Mouse (Mus musculus): ENCODE measurements around the gene Tnc. TPM values are rescaled to one million over a fixed set of nuclear protein-coding genes. Genes with fewer than 3 reads are reported as not detected.

The Tnc gene
- polyA plus RNA-seq, 1 experiment from 2014 or later = 18.3 TPM

GRCm38 (mm10) chr4:64003677-64004076 lies 43.1 kb downstream of the Tnc start:
- H3K4me1 ChIP-seq (ENCODE audit: control insufficient read depth in 2 of 2, insufficient read depth in 2 of 2, low read length in 2 of 2) = no peaks in the 10 kb centered on the region
- no peak overlapping the region for H3K4me2 ChIP-seq (ENCODE audit: low read length)
- H3K27ac ChIP-seq (replicated peaks in 1 of 2; ENCODE audit: control insufficient read depth in 1 of 2, insufficient read depth in 1 of 2, low read depth in 2 of 2, low read length in 2 of 2) = no peak overlapping the region
- no peak overlapping the region for H3K9ac ChIP-seq (ENCODE audit: low read length)
- no peaks in the 10 kb centered on the region; the same call in 1 of the 2 replicates for H3K27me3 ChIP-seq (ENCODE audit: control insufficient read depth, insufficient read depth, low read length)
- no peak for ATAC-seq (ENCODE audit: insufficient number of reproducible peaks, insufficient read depth, low FRiP score, low read depth)
- no peak overlapping the region for H3K4me3 ChIP-seq (ENCODE audit: control insufficient read depth in 1 of 2, insufficient read depth in 1 of 2, low read depth in 1 of 2, low read length in 2 of 2)
- H3K36me3 ChIP-seq (ENCODE audit: control insufficient read depth, insufficient read depth, low read length) = no peaks in the 10 kb centered on the region
- WGBS = 40% methylated on average over 3 of the region's 3 CpGs
- H3K9me3 ChIP-seq (ENCODE audit: control insufficient read depth, low read length) = no peaks in the 10 kb centered on the region

GRCm38 (mm10) chr4:64002168-64002567 lies 44.6 kb downstream of the Tnc start:
- Histone ChIP-seq H3K4me1 (ENCODE audit: control insufficient read depth in 2 of 2, insufficient read depth in 2 of 2, low read length in 2 of 2) (no peaks in the 10 kb centered on the region), H3K9ac (ENCODE audit: low read length) (no peak overlapping the region), H3K4me3 (ENCODE audit: control insufficient read depth in 1 of 2, insufficient read depth in 1 of 2, low read depth in 1 of 2, low read length in 2 of 2) (no peak overlapping the region), H3K27ac (replicated peaks in 1 of 2; ENCODE audit: control insufficient read depth in 1 of 2, insufficient read depth in 1 of 2, low read depth in 2 of 2, low read length in 2 of 2) (no peak overlapping the region), H3K27me3 (ENCODE audit: control insufficient read depth, insufficient read depth, low read length) (no peaks in the 10 kb centered on the region; the same call in 1 of the 2 replicates), H3K9me3 (ENCODE audit: control insufficient read depth, low read length) (no peaks in the 10 kb centered on the region), H3K4me2 (ENCODE audit: low read length) (no peak overlapping the region), H3K36me3 (ENCODE audit: control insufficient read depth, insufficient read depth, low read length) (no peaks in the 10 kb centered on the region)
- ATAC-seq (ENCODE audit: insufficient number of reproducible peaks, insufficient read depth, low FRiP score, low read depth) = no peak
- 59% methylated on average over 2 of the region's 2 CpGs for WGBS

GRCm38 (mm10) chr4:64000788-64001187 lies 46.0 kb downstream of the Tnc start:
- no peaks in the 10 kb centered on the region for H3K9me3 ChIP-seq (ENCODE audit: control insufficient read depth, low read length)
- no peaks in the 10 kb centered on the region for H3K4me1 ChIP-seq (ENCODE audit: control insufficient read depth in 2 of 2, insufficient read depth in 2 of 2, low read length in 2 of 2)
- H3K4me2 ChIP-seq (ENCODE audit: low read length) = no peak overlapping the region
- H3K27me3 ChIP-seq (ENCODE audit: control insufficient read depth, insufficient read depth, low read length) = no peaks in the 10 kb centered on the region; the same call in 1 of the 2 replicates
- WGBS = 84% methylated on average over 3 of the region's 3 CpGs
- H3K27ac ChIP-seq (replicated peaks in 1 of 2; ENCODE audit: control insufficient read depth in 1 of 2, insufficient read depth in 1 of 2, low read depth in 2 of 2, low read length in 2 of 2) = no peak overlapping the region
- no peak overlapping the region for H3K9ac ChIP-seq (ENCODE audit: low read length)
- no peak for ATAC-seq (ENCODE audit: insufficient number of reproducible peaks, insufficient read depth, low FRiP score, low read depth)
- H3K4me3 ChIP-seq (ENCODE audit: control insufficient read depth in 1 of 2, insufficient read depth in 1 of 2, low read depth in 1 of 2, low read length in 2 of 2) = no peak overlapping the region
- no peaks in the 10 kb centered on the region for H3K36me3 ChIP-seq (ENCODE audit: control insufficient read depth, insufficient read depth, low read length)

GRCm38 (mm10) chr4:64000293-64000692 lies 46.5 kb downstream of the Tnc start:
- Histone ChIP-seq H3K27ac (replicated peaks in 1 of 2; ENCODE audit: control insufficient read depth in 1 of 2, insufficient read depth in 1 of 2, low read depth in 2 of 2, low read length in 2 of 2) (no peak overlapping the region), H3K9ac (ENCODE audit: low read length) (no peak overlapping the region), H3K27me3 (ENCODE audit: control insufficient read depth, insufficient read depth, low read length) (no peaks in the 10 kb centered on the region; the same call in 1 of the 2 replicates), H3K4me2 (ENCODE audit: low read length) (no peak overlapping the region), H3K9me3 (ENCODE audit: control insufficient read depth, low read length) (no peaks in the 10 kb centered on the region), H3K4me3 (ENCODE audit: control insufficient read depth in 1 of 2, insufficient read depth in 1 of 2, low read depth in 1 of 2, low read length in 2 of 2) (no peak overlapping the region), H3K36me3 (ENCODE audit: control insufficient read depth, insufficient read depth, low read length) (no peaks in the 10 kb centered on the region), H3K4me1 (ENCODE audit: control insufficient read depth in 2 of 2, insufficient read depth in 2 of 2, low read length in 2 of 2) (no peaks in the 10 kb centered on the region)
- WGBS = 85% methylated on average over 4 of the region's 4 CpGs
- ATAC-seq (ENCODE audit: insufficient number of reproducible peaks, insufficient read depth, low FRiP score, low read depth) = no peak

- Histone ChIP-seq H3K9ac (ENCODE audit: low read length) (no peak overlapping the region), H3K27ac (replicated peaks in 1 of 2; ENCODE audit: control insufficient read depth in 1 of 2, insufficient read depth in 1 of 2, low read depth in 2 of 2, low read length in 2 of 2) (no peak overlapping the region; a peak in 1 of 4 replicates), H3K36me3 (ENCODE audit: control insufficient read depth, insufficient read depth, low read length) (no peaks in the 10 kb centered on the region), H3K4me1 (ENCODE audit: control insufficient read depth in 2 of 2, insufficient read depth in 2 of 2, low read length in 2 of 2) (peaks cover 5 to 9% of the 10 kb centered on the region in 2 experiments), H3K4me3 (ENCODE audit: control insufficient read depth in 1 of 2, insufficient read depth in 1 of 2, low read depth in 1 of 2, low read length in 2 of 2) (no peak overlapping the region), H3K4me2 (ENCODE audit: low read length) (no peak overlapping the region), H3K27me3 (ENCODE audit: control insufficient read depth, insufficient read depth, low read length) (no peaks in the 10 kb centered on the region), H3K9me3 (ENCODE audit: control insufficient read depth, low read length) (no peaks in the 10 kb centered on the region)
- ATAC-seq (ENCODE audit: insufficient number of reproducible peaks, insufficient read depth, low FRiP score, low read depth) = no peak
- 26% methylated on average over 2 of the region's 2 CpGs for WGBS
These were observed 53.2 kb downstream of the Tnc start for GRCm38 (mm10) chr4:63993462-63994113.

GRCm38 (mm10) chr4:63990216-63990615 lies 56.6 kb downstream of the Tnc start:
- 69% methylated on average over 1 of the region's 1 CpGs for WGBS
- Histone ChIP-seq H3K4me3 (ENCODE audit: control insufficient read depth in 1 of 2, insufficient read depth in 1 of 2, low read depth in 1 of 2, low read length in 2 of 2) (no peak overlapping the region), H3K4me2 (ENCODE audit: low read length) (no peak overlapping the region), H3K27me3 (ENCODE audit: control insufficient read depth, insufficient read depth, low read length) (no peaks in the 10 kb centered on the region), H3K9ac (ENCODE audit: low read length) (no peak overlapping the region), H3K4me1 (ENCODE audit: control insufficient read depth in 2 of 2, insufficient read depth in 2 of 2, low read length in 2 of 2) (peaks cover 5 to 12% of the 10 kb centered on the region in 2 experiments), H3K9me3 (ENCODE audit: control insufficient read depth, low read length) (no peaks in the 10 kb centered on the region), H3K27ac (replicated peaks in 1 of 2; ENCODE audit: control insufficient read depth in 1 of 2, insufficient read depth in 1 of 2, low read depth in 2 of 2, low read length in 2 of 2) (no peak overlapping the region), H3K36me3 (ENCODE audit: control insufficient read depth, insufficient read depth, low read length) (no peaks in the 10 kb centered on the region)
- ATAC-seq (ENCODE audit: insufficient number of reproducible peaks, insufficient read depth, low FRiP score, low read depth) = no peak

- Histone ChIP-seq H3K36me3 (ENCODE audit: control insufficient read depth, insufficient read depth, low read length) (no peaks in the 10 kb centered on the region), H3K4me2 (ENCODE audit: low read length) (no peak overlapping the region), H3K9me3 (ENCODE audit: control insufficient read depth, low read length) (no peaks in the 10 kb centered on the region), H3K27me3 (ENCODE audit: control insufficient read depth, insufficient read depth, low read length) (no peaks in the 10 kb centered on the region), H3K9ac (ENCODE audit: low read length) (no peak overlapping the region), H3K4me3 (ENCODE audit: control insufficient read depth in 1 of 2, insufficient read depth in 1 of 2, low read depth in 1 of 2, low read length in 2 of 2) (no peak overlapping the region), H3K4me1 (ENCODE audit: control insufficient read depth in 2 of 2, insufficient read depth in 2 of 2, low read length in 2 of 2) (0 out of 4 replicates have a peak, but pooled peaks cover 0 to 3% of the 10 kb centered on the region in 2 experiments), H3K27ac (replicated peaks in 1 of 2; ENCODE audit: control insufficient read depth in 1 of 2, insufficient read depth in 1 of 2, low read depth in 2 of 2, low read length in 2 of 2) (no peak overlapping the region)
- 90% methylated on average over 5 of the region's 5 CpGs for WGBS
- no peak for ATAC-seq (ENCODE audit: insufficient number of reproducible peaks, insufficient read depth, low FRiP score, low read depth)
These were observed 58.7 kb downstream of the Tnc start for GRCm38 (mm10) chr4:63988090-63988489.

GRCm38 (mm10) chr4:63986576-63986975 lies 60.2 kb downstream of the Tnc start:
- no peak overlapping the region for H3K4me3 ChIP-seq (ENCODE audit: control insufficient read depth in 1 of 2, insufficient read depth in 1 of 2, low read depth in 1 of 2, low read length in 2 of 2)
- no peak overlapping the region for H3K27ac ChIP-seq (replicated peaks in 1 of 2; ENCODE audit: control insufficient read depth in 1 of 2, insufficient read depth in 1 of 2, low read depth in 2 of 2, low read length in 2 of 2)
- H3K4me1 ChIP-seq (ENCODE audit: control insufficient read depth in 2 of 2, insufficient read depth in 2 of 2, low read length in 2 of 2) = 0 out of 4 replicates have a peak, but pooled peaks cover 0 to 3% of the 10 kb centered on the region in 2 experiments
- no peaks in the 10 kb centered on the region for H3K27me3 ChIP-seq (ENCODE audit: control insufficient read depth, insufficient read depth, low read length)
- no peaks in the 10 kb centered on the region for H3K36me3 ChIP-seq (ENCODE audit: control insufficient read depth, insufficient read depth, low read length)
- no peak overlapping the region for H3K9ac ChIP-seq (ENCODE audit: low read length)
- no peak for ATAC-seq (ENCODE audit: insufficient number of reproducible peaks, insufficient read depth, low FRiP score, low read depth)
- no peaks in the 10 kb centered on the region for H3K9me3 ChIP-seq (ENCODE audit: control insufficient read depth, low read length)
- H3K4me2 ChIP-seq (ENCODE audit: low read length) = no peak overlapping the region

All from heart, embryonic 14.5 days (tissue).